Mouse (Mus musculus): Measurements from ENCODE around the gene Nmbr. TPM values are rescaled to one million over a fixed set of nuclear protein-coding genes. Genes with fewer than 3 reads are reported as not detected.
A peak's percentile ranks its signal among the peaks of the same experiment; 100 is the strongest.

The Nmbr gene
- polyA plus RNA-seq (2016; fragmentation: Nextera tagmentation; extraction: Ambion mirVana), result 0.33 and 0.58 TPM in 2 replicates

GRCm38 (mm10) chr10:14705072-14706066, at the start of gene Nmbr, which contains the start of gene Vta1:
Nmbr (plus strand) TSS chr10:14705591.
Vta1 (minus strand) TSS chr10:14705560.
- Histone ChIP-seq H3K4me3 (peak within 1 kb of the TSS; percentile 90), H3K4me2 (replicated peaks) (peak within 1 kb of the TSS; percentile 57), H3K27me3 (no peaks in the 10 kb centered on the region), H3K9me3 (no peaks in the 10 kb centered on the region), H3K9ac (replicated peaks) (peak within 1 kb of the TSS; percentile 79), H3K4me1 (peaks cover 19% of the 10 kb centered on the region), H3K36me3 (no peaks in the 10 kb centered on the region), H3K27ac (replicated peaks) (peak within 1 kb of the TSS; percentile 91)
- ATAC-seq (ENCODE audit: low FRiP score, low read depth), result peak; percentile 92
- under 1% methylated on average over 49 of the region's 50 CpGs for WGBS

GRCm38 (mm10) chr10:14660875-14661274, 44.5 kb upstream of the Nmbr start:
- 73% methylated on average over 2 of the region's 2 CpGs for WGBS
- no peak for ATAC-seq (ENCODE audit: low FRiP score, low read depth)

GRCm38 (mm10) chr10:14666147-14666546, 39.2 kb upstream of the Nmbr start:
- Histone ChIP-seq H3K36me3 (peaks cover 37% of the 10 kb centered on the region), H3K4me3 (no peak overlapping the region), H3K9ac (replicated peaks) (no peak overlapping the region), H3K27me3 (no peaks in the 10 kb centered on the region), H3K9me3 (no peaks in the 10 kb centered on the region), H3K27ac (replicated peaks) (no peak overlapping the region), H3K4me1 (no peaks in the 10 kb centered on the region), H3K4me2 (replicated peaks) (no peak overlapping the region)
- 96% methylated on average over 2 of the region's 2 CpGs for WGBS
- no peak for ATAC-seq (ENCODE audit: low FRiP score, low read depth)

More at GRCm38 (mm10) chr10:14660875-14661274, 44.5 kb upstream of the Nmbr start:
- H3K9ac ChIP-seq (replicated peaks), result no peak overlapping the region
- H3K4me2 ChIP-seq (replicated peaks), result no peak overlapping the region
- H3K9me3 ChIP-seq, result no peaks in the 10 kb centered on the region
- no peaks in the 10 kb centered on the region for H3K27me3 ChIP-seq
- peaks cover 25% of the 10 kb centered on the region for H3K36me3 ChIP-seq
- H3K27ac ChIP-seq (replicated peaks), result no peak overlapping the region
- no peaks in the 10 kb centered on the region for H3K4me1 ChIP-seq
- no peak overlapping the region for H3K4me3 ChIP-seq

GRCm38 (mm10) chr10:14685663-14686062, 19.7 kb upstream of the Nmbr start:
- WGBS, result 97% methylated on average over 1 of the region's 1 CpGs

GRCm38 (mm10) chr10:14688785-14689442, 16.5 kb upstream of the Nmbr start:
- 95% methylated on average over 6 of the region's 6 CpGs for WGBS
- Histone ChIP-seq H3K4me2 (replicated peaks) (no peak overlapping the region), H3K36me3 (peaks cover 17% of the 10 kb centered on the region), H3K9me3 (no peaks in the 10 kb centered on the region), H3K9ac (replicated peaks) (no peak overlapping the region), H3K27me3 (no peaks in the 10 kb centered on the region), H3K4me3 (no peak overlapping the region), H3K4me1 (peaks cover 3% of the 10 kb centered on the region; the same call in 1 of the 2 replicates), H3K27ac (replicated peaks) (no peak overlapping the region)
- no peak for ATAC-seq (ENCODE audit: low FRiP score, low read depth)

More at GRCm38 (mm10) chr10:14685663-14686062, 19.7 kb upstream of the Nmbr start:
- H3K4me2 ChIP-seq (replicated peaks), result no peak overlapping the region
- no peak overlapping the region for H3K9ac ChIP-seq (replicated peaks)
- H3K9me3 ChIP-seq, result no peaks in the 10 kb centered on the region
- H3K36me3 ChIP-seq, result peaks cover 17% of the 10 kb centered on the region
- peaks cover 3% of the 10 kb centered on the region; the same call in 1 of the 2 replicates for H3K4me1 ChIP-seq
- H3K4me3 ChIP-seq, result no peak overlapping the region
- no peak overlapping the region for H3K27ac ChIP-seq (replicated peaks)
- no peak for ATAC-seq (ENCODE audit: low FRiP score, low read depth)
- H3K27me3 ChIP-seq, result no peaks in the 10 kb centered on the region

GRCm38 (mm10) chr10:14690349-14690748, 15.0 kb upstream of the Nmbr start:
- ATAC-seq (ENCODE audit: low FRiP score, low read depth), result 0 out of 2 replicates have a peak, but pooled peaks have one; percentile 52
- Histone ChIP-seq H3K4me3 (no peak overlapping the region), H3K9me3 (no peaks in the 10 kb centered on the region), H3K27me3 (no peaks in the 10 kb centered on the region), H3K4me2 (replicated peaks) (no peak overlapping the region), H3K36me3 (peaks cover 16% of the 10 kb centered on the region), H3K27ac (replicated peaks) (no peak overlapping the region), H3K4me1 (peaks cover 3% of the 10 kb centered on the region; the same call in 1 of the 2 replicates), H3K9ac (replicated peaks) (no peak overlapping the region)
- WGBS, result 57% methylated on average over 3 of the region's 3 CpGs

GRCm38 (mm10) chr10:14703239-14703638, 2.2 kb upstream of the Nmbr start:
- no peaks in the 10 kb centered on the region for H3K36me3 ChIP-seq
- H3K9ac ChIP-seq (replicated peaks), result 0 out of 2 replicates have a peak overlapping the region, but pooled peaks have one; percentile 79

GRCm38 (mm10) chr10:14703830-14704420, 1.5 kb upstream of the Nmbr start:
- Histone ChIP-seq H3K4me3 (peak overlapping the region; percentile 90), H3K4me1 (peaks cover 19% of the 10 kb centered on the region), H3K36me3 (no peaks in the 10 kb centered on the region), H3K27me3 (no peaks in the 10 kb centered on the region), H3K9me3 (no peaks in the 10 kb centered on the region), H3K9ac (replicated peaks) (peak overlapping the region; percentile 79; the same call in 1 of the 2 replicates), H3K4me2 (replicated peaks) (peak overlapping the region; percentile 57), H3K27ac (replicated peaks) (peak overlapping the region; percentile 91)
- peak; percentile 44 for ATAC-seq (ENCODE audit: low FRiP score, low read depth)
- WGBS, result 22% methylated on average over 4 of the region's 4 CpGs

More at GRCm38 (mm10) chr10:14703239-14703638, 2.2 kb upstream of the Nmbr start:
- H3K4me3 ChIP-seq, result peak overlapping the region; percentile 90
- peak overlapping the region; percentile 91 for H3K27ac ChIP-seq (replicated peaks)
- WGBS, result 16% methylated on average over 1 of the region's 1 CpGs
- 0 out of 2 replicates have a peak, but pooled peaks have one; percentile 7 for ATAC-seq (ENCODE audit: low FRiP score, low read depth)
- H3K9me3 ChIP-seq, result no peaks in the 10 kb centered on the region
- peak overlapping the region; percentile 57 for H3K4me2 ChIP-seq (replicated peaks)
- peaks cover 19% of the 10 kb centered on the region for H3K4me1 ChIP-seq
- H3K27me3 ChIP-seq, result no peaks in the 10 kb centered on the region

GRCm38 (mm10) chr10:14718114-14718513, 12.7 kb downstream of the Nmbr start, which contains the start of gene Gje1:
Gje1 (minus strand) TSS chr10:14718214.
- Histone ChIP-seq H3K9ac (replicated peaks) (no peak within 1 kb of the TSS), H3K27me3 (no peaks in the 10 kb centered on the region), H3K36me3 (no peaks in the 10 kb centered on the region), H3K27ac (replicated peaks) (no peak within 1 kb of the TSS), H3K4me3 (no peak within 1 kb of the TSS), H3K4me1 (no peaks in the 10 kb centered on the region), H3K4me2 (replicated peaks) (no peak within 1 kb of the TSS), H3K9me3 (no peaks in the 10 kb centered on the region)
- 44% methylated on average over 3 of the region's 3 CpGs for WGBS
- no peak for ATAC-seq (ENCODE audit: low FRiP score, low read depth)

GRCm38 (mm10) chr10:14725671-14726070, 20.3 kb downstream of the Nmbr start:
- H3K9ac ChIP-seq (replicated peaks), result no peak overlapping the region
- no peaks in the 10 kb centered on the region for H3K4me1 ChIP-seq
- no peak overlapping the region for H3K27ac ChIP-seq (replicated peaks)
- H3K4me2 ChIP-seq (replicated peaks), result no peak overlapping the region
- 59% methylated on average over 9 of the region's 9 CpGs for WGBS
- H3K9me3 ChIP-seq, result no peaks in the 10 kb centered on the region
- no peaks in the 10 kb centered on the region for H3K27me3 ChIP-seq
- H3K36me3 ChIP-seq, result no peaks in the 10 kb centered on the region
- ATAC-seq (ENCODE audit: low FRiP score, low read depth), result no peak
- no peak overlapping the region for H3K4me3 ChIP-seq

- Histone ChIP-seq H3K4me3 (no peak overlapping the region), H3K4me1 (no peaks in the 10 kb centered on the region), H3K27ac (replicated peaks) (no peak overlapping the region), H3K27me3 (no peaks in the 10 kb centered on the region), H3K9ac (replicated peaks) (no peak overlapping the region), H3K36me3 (no peaks in the 10 kb centered on the region), H3K4me2 (replicated peaks) (no peak overlapping the region), H3K9me3 (no peaks in the 10 kb centered on the region)
- ATAC-seq (ENCODE audit: low FRiP score, low read depth), result no peak
- 7% methylated on average over 2 of the region's 2 CpGs for WGBS
Observed at GRCm38 (mm10) chr10:14734285-14734684, 28.9 kb downstream of the Nmbr start.
